Mouse (Mus musculus): ENCODE data around the gene Gucy2g. TPM values are rescaled to one million over a fixed set of nuclear protein-coding genes. Genes with fewer than 3 reads are reported as not detected.
"Not testable (repeated sequence)": the region's sequence is repeated elsewhere in the genome, so short reads cannot be mapped to it uniquely, and the experiment has no call there.

Gene Gucy2g
- total RNA-seq, 2 experiments from 2014 or later = 0.08 TPM; not detected in 1

DNA sequence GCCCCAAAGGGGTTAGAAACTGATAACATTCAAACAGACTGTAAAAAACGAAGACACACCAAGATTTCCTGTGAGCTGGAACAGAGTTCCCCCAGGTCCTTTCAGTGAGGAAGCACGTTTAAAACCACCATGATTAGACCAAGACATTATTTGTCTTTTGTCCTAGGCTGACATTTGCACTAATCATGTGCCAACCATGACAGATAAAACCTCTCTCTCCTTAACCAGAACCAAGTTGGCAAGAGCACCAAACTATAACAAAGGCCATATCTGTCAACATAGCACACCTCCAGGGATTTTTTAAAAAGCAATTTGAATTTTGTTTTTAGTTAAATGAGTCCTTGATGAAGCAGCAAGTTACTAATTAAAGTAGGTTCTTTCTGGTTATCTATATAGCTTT is 73.3 kb downstream of the Gucy2g start:
- no peak for DNase-seq
- intact Hi-C loops (cut with DNase I) = no loop called here

- no peak for DNase-seq
Measured at GRCm38 (mm10) chr19:55166741-55167140, 74.3 kb downstream of the Gucy2g start.

DNA sequence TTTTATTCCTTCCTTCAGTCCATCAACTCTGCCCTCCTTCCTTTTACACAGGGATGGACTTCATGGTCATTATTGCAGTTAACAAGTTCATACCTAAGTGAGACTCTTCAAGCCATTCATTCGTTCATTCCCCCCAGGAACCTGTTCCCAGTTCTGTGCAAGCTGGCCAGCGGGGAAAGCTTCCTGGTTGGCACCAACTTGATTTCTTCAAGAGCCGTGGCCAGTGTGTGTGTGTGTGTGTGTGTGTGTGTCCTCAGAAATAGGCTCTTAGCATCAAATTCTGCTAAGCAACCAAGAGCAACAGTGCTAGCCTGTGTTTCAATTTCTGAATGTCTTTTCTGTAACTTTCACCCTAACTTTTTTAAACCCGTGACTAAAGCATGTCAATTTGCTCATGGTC is 75.1 kb downstream of the Gucy2g start:
- intact Hi-C loops (cut with DNase I) = no loop called here
- no peak for DNase-seq

More at GRCm38 (mm10) chr19:55166741-55167140, 74.3 kb downstream of the Gucy2g start:
- intact Hi-C loops (cut with DNase I) = no loop called here

GRCm38 (mm10) chr19:55165183-55165865 is 75.7 kb downstream of the Gucy2g start:
- intact Hi-C loops (cut with DNase I) = no loop called here
- no peak for DNase-seq

DNA sequence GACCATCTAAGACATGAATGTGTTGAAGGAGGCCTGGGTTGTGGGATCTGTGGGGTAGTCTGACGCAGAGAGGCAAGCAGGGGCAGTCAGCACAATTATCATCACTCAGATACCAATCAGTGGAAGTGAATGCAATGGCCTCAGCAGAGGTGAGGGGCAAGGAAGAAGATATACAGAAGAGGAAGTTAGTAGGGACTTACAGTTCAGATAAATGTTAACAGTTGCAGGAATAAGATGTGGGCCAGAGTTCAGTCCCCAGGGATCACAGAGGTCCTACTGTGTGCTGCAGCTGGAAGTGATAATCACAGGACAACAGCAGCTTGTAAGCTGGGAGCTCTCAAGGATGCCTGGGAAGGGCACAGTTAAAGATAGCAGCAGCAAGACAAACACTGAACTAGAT is 76.9 kb downstream of the Gucy2g start:
- DNase-seq = no peak
- intact Hi-C loops (cut with DNase I) = no loop called here

DNA sequence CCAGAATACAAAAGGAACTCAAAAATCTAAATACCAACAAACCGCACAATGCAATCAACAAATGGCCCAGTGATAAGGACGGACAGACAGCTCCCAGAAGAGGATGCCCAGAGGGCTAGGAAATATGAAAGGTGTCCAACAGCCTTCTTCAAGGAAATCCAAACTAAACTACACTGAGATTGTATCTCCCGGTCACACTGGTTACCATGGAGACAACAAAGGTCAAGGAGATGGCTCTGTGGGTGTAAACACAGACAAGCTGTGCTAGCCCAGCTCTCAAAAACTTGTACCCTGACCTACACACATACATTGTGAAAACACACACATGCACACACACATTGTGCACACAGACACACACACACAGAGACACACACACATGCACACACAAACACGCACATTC is 78.8 kb downstream of the Gucy2g start:
- intact Hi-C loops (cut with DNase I) = no loop called here
- no peak for DNase-seq

DNA sequence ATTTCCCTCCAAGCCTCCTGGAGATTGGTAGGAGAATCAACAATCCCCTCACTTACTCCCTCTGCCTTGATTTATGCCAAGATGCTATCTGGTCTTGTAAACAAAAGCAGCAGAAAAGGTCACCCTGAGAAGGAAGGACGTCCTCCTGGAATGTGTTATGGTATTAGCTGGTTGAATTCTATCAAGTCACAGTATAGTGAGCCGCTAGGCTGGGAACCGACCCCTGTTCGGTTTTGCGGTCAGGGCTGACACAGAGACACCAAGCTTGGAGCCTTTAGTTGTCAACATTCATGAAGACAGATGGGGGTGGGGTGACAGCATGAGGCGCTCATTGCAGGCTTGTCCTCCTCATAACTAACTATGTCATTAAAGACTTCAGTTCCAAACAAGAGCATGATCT is 81.2 kb downstream of the Gucy2g start:
- intact Hi-C loops (cut with DNase I) = no loop called here
- DNase-seq = no peak

GRCm38 (mm10) chr19:55158606-55159005 is 82.4 kb downstream of the Gucy2g start:
- no peak for DNase-seq
- intact Hi-C loops (cut with DNase I) = no loop called here

- intact Hi-C loops (cut with DNase I) = no loop called here
- DNase-seq = no peak
Measured at GRCm38 (mm10) chr19:55157029-55157428, 84.0 kb downstream of the Gucy2g start.

- intact Hi-C loops (cut with DNase I) = no loop called here
- DNase-seq = no peak
Measured at GRCm38 (mm10) chr19:55152983-55153382, 88.1 kb downstream of the Gucy2g start.

GRCm38 (mm10) chr19:55152274-55152673 is 88.8 kb downstream of the Gucy2g start:
- intact Hi-C loops (cut with DNase I); DNase-seq: not testable (repeated sequence)

DNA sequence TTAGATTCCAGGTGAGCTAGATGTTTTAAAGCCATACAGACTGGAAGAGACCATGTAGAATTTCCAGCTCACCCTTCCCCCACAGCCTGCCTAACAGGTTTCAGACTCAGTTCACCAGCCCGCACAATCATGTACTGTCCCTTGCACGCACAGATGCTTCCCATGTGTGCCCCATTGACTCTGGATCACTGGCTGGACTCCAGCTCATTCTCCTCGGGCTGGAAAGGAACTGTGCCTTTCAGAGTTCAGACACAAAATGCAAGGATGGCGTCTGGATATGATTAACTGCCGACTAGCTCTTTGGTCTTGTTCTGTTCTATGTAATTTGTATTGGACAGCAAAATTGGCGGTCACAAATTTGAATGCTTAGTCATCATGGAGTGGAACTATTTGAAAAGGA is 91.4 kb downstream of the Gucy2g start:
- intact Hi-C loops (cut with DNase I) = no loop called here

DNA sequence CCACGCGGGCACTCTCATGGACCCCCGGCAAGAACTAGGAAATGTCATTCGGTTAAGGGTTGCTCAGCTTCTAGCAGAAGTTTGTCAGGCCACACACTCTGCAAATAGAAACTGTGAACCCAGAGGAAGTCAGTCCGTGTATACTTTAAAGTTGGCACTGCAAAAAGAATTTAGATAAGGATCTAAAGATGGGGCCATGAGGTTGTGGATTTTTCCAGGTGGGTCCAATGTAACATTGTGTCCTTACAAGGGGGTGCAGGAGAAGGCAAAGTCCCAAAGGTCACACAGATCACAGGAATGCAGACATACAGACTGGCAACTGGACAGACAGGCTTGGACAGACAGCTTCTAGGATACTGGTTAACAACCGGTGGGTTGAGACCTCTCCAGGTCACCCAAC is 92.9 kb downstream of the Gucy2g start:
- DNase-seq = no peak
- intact Hi-C loops (cut with DNase I) = no loop called here

More for the DNA sequence above, 91.4 kb downstream of the Gucy2g start:
- no peak for DNase-seq

Small RNA genes within 50 kb of the gene (microRNA-seq; reads per million reads assigned to microRNA genes)
- gene Mir6715 (ENCODE audit: borderline number of aligned reads in 2 of 2) = 0 reads per million in 2 experiments

Other genes starting within 250 kb of the Gucy2g start
- 100 to 1,000 TPM; 210 to 250 TPM for gene Gpam, start 114.0 kb downstream of the Gucy2g start, total RNA-seq (2021)
- gene Tectb, start 60.5 kb downstream of the Gucy2g start, total RNA-seq (2021) = under 1 TPM; 0.19 to 0.33 TPM
- 10 to 100 TPM; 11.8 to 12.0 TPM for gene Acsl5, start 10.7 kb upstream of the Gucy2g start, total RNA-seq (2021)
- 10 to 100 TPM; 19.3 to 19.9 TPM for gene Zdhhc6, start 74.8 kb upstream of the Gucy2g start, total RNA-seq (2021)
- gene Vti1a, start 75.1 kb upstream of the Gucy2g start, total RNA-seq (2021) = 10 to 100 TPM; 17.2 to 18.3 TPM

Data from heart, postnatal 36 days (tissue).